Mouse (Mus musculus): ENCODE data around the gene Litaf. TPM values are rescaled to one million over a fixed set of nuclear protein-coding genes. Genes with fewer than 3 reads are reported as not detected.
A peak's percentile ranks its signal among the peaks of the same experiment; 100 is the strongest.

Litaf gene
- polyA plus RNA-seq, 1 experiment from 2014 or later, result 106 TPM

DNA sequence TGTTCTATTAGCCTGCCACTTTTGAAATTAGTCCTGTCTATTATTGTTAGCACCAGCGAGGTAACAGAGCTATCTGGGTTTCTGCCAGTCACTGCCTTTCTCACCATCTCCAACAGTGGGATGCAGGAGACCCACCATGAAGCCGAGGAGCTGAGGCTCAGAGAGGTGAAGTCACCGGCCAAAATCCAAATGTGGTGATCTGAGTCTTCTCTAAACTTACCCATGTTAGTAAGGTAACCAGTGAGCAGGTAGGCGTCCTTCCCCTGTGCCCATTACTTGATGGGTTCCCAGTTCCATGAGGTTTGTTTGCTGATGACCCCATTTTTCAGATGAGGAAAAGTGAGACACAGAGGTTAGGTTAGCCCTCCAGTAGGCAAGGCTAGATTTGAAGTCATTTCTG lies 1.6 kb downstream of the Litaf start:
- WGBS, result 90% methylated on average over 4 of the region's 4 CpGs

DNA sequence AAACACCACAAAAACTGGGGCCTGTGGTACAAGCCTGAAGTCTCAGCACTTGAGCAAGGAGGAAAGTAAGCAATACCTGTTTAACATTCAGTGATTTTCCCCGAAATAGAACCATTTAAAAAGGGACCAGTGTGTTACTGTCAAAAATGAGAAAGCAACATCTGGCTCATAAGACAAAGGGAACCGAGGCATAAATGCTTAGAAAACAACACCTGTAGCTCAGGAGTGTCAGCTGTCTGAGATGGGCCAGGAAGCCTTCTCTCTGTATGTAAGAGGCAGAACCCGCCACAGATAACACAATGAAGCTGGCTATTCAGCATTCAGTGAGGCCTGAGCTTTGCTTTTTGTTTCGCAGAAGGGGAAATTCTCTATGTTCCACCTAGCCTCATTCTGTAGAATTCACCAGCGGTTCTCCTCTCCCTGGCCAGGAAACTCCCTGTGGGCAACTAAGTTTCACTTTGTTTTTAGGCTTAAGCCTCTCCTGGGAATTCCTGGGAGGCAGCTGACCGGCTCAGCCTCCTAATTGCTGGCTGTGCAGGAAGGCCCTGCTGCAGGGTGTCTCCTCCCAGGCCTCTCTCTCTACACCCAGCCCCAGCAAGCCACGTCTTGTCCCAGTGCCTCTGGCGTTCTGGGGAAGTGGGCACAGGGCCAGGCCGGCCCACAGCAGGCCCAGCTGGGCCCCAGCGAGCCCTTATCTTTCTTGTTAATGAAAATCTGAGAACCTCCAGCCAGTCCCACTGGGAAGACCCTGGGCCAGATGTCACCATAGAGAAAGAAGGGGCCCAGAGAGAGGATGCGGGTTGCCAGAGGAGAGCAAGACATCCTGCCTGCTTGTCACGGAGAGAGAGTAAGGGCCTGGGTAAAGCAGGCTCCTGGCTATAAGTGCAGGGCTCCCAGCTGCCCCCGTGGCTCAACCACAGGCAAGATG lies 2.9 kb downstream of the Litaf start:
- peak overlapping the region; percentile 22; the same call in 1 of the 2 replicates for H3K4me3 ChIP-seq
- H3K9me3 ChIP-seq (replicated peaks), result no peaks in the 10 kb centered on the region
- H3K27me3 ChIP-seq (ENCODE audit: low read depth, poor library complexity, severe bottlenecking), result no peaks in the 10 kb centered on the region
- H3K4me1 ChIP-seq, result peaks cover 47% of the 10 kb centered on the region
- peak; percentile 45 for DNase-seq (ENCODE audit: low spot score)
- peak overlapping the region; percentile 78 for H3K27ac ChIP-seq (replicated peaks)
- WGBS, result 26% methylated on average over 13 of the region's 13 CpGs
- H3K36me3 ChIP-seq, result 0 out of 2 replicates have a peak, but pooled peaks cover 2% of the 10 kb centered on the region

More for the DNA sequence above, 1.6 kb downstream of the Litaf start:
- Histone ChIP-seq H3K27me3 (ENCODE audit: low read depth, poor library complexity, severe bottlenecking) (no peaks in the 10 kb centered on the region), H3K27ac (replicated peaks) (no peak overlapping the region), H3K4me1 (peaks cover 60% of the 10 kb centered on the region), H3K36me3 (peaks cover 11% of the 10 kb centered on the region; the same call in 1 of the 2 replicates), H3K4me3 (no peak overlapping the region), H3K9me3 (replicated peaks) (no peaks in the 10 kb centered on the region)
- no peak for DNase-seq (ENCODE audit: low spot score)

DNA sequence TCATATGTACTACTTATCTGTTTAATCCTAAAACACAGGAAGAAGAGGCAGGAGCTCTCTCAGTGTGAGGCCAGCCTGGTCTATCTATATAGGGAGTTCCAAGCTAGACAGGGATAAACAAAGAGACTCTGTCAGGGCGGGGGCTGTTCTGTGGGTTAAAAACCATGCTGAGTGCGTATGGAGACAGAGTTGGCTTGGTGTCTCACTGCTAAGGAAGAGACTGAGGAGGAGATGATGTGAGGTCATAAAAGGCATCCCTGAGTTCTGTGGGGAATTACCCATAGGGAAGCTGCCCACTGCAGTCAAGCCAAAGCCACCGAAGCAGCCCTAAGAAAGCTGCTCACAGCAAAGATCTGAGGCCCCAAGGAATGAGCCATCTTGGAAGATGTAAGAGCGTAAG lies 5.3 kb downstream of the Litaf start, which contains the start of gene Snn:
Gene Snn, plus strand, starts transcription at position 301 of the 400 bp plus-strand sequence.
- H3K27ac ChIP-seq (replicated peaks), result no peak within 1 kb of the TSS
- H3K9me3 ChIP-seq (replicated peaks), result no peaks in the 10 kb centered on the region
- 0 out of 2 replicates have a peak, but pooled peaks cover 2% of the 10 kb centered on the region for H3K36me3 ChIP-seq
- 90% methylated on average over 4 of the region's 4 CpGs for WGBS
- peaks cover 30% of the 10 kb centered on the region for H3K4me1 ChIP-seq
- H3K4me3 ChIP-seq, result no peak within 1 kb of the TSS
- no peak for DNase-seq (ENCODE audit: low spot score)
- H3K27me3 ChIP-seq (ENCODE audit: low read depth, poor library complexity, severe bottlenecking), result no peaks in the 10 kb centered on the region

DNA sequence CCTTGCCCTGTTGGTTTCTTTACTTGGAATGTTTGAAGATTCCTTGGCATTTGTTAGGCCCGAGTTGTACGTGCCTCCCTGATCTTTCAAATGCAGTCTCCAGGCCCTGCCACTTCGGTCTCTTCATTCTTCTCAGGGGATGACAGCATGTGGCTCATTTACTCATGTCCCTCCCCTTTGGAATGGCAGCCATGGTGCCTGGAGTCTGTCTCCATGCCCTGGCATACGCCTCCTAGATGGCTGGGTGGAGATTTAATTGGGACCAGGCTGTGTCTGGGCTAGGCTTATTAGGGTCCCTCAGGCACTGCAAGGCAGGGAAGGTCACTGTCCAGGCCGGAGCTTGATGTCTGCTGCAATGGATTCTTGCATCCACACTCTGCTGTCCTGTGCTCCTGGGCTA lies 10.0 kb downstream of the Litaf start:
- Histone ChIP-seq H3K27me3 (ENCODE audit: low read depth, poor library complexity, severe bottlenecking) (no peaks in the 10 kb centered on the region), H3K9me3 (replicated peaks) (no peaks in the 10 kb centered on the region), H3K4me3 (no peak overlapping the region), H3K27ac (replicated peaks) (no peak overlapping the region), H3K36me3 (no peaks in the 10 kb centered on the region), H3K4me1 (no peaks in the 10 kb centered on the region)
- no peak for DNase-seq (ENCODE audit: low spot score)
- WGBS, result 84% methylated on average over 5 of the region's 5 CpGs

DNA sequence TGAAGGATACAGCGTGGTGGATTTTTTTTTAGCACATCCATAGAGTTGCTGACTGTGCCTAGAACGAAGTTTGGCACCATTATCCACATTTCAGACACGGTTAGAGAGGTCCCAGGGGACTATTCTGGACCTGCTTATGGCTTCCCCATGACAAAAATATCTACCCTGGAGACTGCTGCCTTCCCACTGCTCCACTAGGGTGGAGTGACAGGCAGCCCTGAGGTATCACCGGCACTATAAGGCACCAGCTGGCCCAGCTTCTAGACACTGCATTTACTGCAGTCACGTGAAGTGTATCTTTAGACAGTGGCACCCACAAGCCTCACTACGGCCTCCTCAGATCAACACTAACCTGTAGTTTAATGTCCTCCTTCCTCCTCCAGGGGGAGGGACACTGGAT lies 11.1 kb downstream of the Litaf start:
- 89% methylated on average over 6 of the region's 6 CpGs for WGBS
- Histone ChIP-seq H3K27me3 (ENCODE audit: low read depth, poor library complexity, severe bottlenecking) (no peaks in the 10 kb centered on the region), H3K4me3 (no peak overlapping the region), H3K4me1 (no peaks in the 10 kb centered on the region), H3K9me3 (replicated peaks) (no peaks in the 10 kb centered on the region), H3K36me3 (no peaks in the 10 kb centered on the region), H3K27ac (replicated peaks) (no peak overlapping the region)
- DNase-seq (ENCODE audit: low spot score), result no peak

DNA sequence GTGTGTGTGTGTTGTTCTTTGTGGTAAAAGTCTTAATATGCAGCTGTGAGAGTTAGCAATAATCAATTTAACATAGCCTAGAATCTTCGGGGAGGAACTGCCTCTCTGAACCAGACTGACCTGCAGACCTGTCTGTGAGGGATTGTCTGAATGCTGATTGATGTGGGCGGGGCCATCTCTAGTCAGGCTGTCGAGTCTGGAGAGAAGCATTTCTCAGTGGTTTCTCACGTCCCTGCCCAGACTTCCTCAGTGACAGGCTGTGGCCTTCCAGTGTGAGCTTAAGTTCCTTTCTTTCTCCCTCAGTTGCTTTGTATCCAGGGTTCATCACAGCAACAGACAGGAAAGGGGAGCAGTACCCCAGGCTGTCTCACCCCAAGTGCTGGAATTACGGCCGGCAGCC lies 11.5 kb downstream of the Litaf start:
- H3K27ac ChIP-seq (replicated peaks), result no peak overlapping the region
- WGBS, result 66% methylated on average over 6 of the region's 6 CpGs
- H3K4me3 ChIP-seq, result no peak overlapping the region
- DNase-seq (ENCODE audit: low spot score), result no peak
- no peaks in the 10 kb centered on the region for H3K36me3 ChIP-seq
- H3K9me3 ChIP-seq (replicated peaks), result no peaks in the 10 kb centered on the region
- no peaks in the 10 kb centered on the region for H3K27me3 ChIP-seq (ENCODE audit: low read depth, poor library complexity, severe bottlenecking)
- H3K4me1 ChIP-seq, result no peaks in the 10 kb centered on the region

DNA sequence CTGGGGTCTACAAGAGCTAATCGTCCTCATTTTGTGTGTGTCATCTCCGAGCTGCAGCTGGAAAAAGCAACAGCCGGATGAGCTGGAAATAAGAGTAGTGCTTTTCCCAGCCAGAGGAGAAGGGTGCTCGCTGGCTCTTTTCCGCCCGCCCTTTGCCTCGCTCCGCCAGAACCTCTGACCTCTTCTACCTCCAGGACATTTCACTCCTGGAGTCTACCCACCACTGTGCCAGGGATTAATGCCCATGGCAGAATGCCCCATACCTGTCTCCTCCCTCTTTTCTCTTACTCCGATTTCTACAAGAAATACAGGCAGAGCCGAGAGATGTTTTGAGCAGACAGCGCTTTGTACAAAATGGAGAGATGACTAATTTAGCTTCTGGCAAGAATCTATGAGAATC lies 14.8 kb downstream of the Litaf start:
- Histone ChIP-seq H3K4me1 (no peaks in the 10 kb centered on the region), H3K27me3 (ENCODE audit: low read depth, poor library complexity, severe bottlenecking) (no peaks in the 10 kb centered on the region), H3K4me3 (no peak overlapping the region), H3K36me3 (no peaks in the 10 kb centered on the region), H3K27ac (replicated peaks) (no peak overlapping the region), H3K9me3 (replicated peaks) (no peaks in the 10 kb centered on the region)
- WGBS, result 93% methylated on average over 11 of the region's 11 CpGs
- no peak for DNase-seq (ENCODE audit: low spot score)

DNA sequence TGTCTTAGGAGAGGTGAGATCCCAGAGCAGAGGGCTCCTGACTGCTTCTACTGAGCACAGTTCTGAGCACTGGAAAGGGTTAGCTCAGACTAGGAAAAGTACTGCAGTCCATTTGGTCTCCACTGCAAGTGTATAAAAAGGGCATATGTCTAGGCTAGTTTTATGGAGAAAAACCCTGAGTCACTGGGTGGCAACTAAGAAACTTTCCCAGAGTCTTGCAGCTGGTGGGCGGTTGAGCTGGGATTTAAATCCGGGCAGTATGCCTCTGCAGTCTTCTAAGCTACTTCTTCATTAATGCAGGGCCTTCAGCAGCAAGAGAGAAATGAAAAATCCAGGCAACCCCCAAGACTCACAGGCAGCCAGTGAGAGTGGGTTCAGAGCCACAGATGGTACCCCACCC lies 15.7 kb downstream of the Litaf start:
- Histone ChIP-seq H3K27me3 (ENCODE audit: low read depth, poor library complexity, severe bottlenecking) (no peaks in the 10 kb centered on the region), H3K36me3 (no peaks in the 10 kb centered on the region), H3K4me3 (no peak overlapping the region), H3K4me1 (peaks cover under 1% of the 10 kb centered on the region; the same call in 1 of the 2 replicates), H3K27ac (replicated peaks) (no peak overlapping the region), H3K9me3 (replicated peaks) (no peaks in the 10 kb centered on the region)
- WGBS, result 83% methylated on average over 2 of the region's 2 CpGs
- DNase-seq (ENCODE audit: low spot score), result no peak

DNA sequence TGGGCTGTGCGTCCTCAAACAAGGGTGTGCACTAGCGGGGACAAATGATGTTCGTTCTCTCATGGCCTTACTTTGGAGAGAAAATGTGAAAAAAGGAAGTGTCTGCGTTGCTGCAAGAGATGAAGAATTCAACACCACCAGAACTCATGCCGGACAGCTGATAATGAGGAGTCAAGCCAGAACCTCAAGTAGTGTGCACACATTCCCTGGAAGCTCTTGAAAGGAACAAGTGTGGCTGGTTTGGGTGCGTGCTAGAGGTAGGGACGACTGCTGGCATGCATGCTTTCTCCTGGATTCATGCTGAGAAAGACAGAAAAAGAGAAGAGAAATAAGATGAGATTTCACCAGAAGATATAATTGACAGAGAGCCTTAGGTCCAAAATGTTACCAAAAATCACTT lies 18.8 kb downstream of the Litaf start:
- H3K27ac ChIP-seq (replicated peaks), result no peak overlapping the region
- 89% methylated on average over 7 of the region's 7 CpGs for WGBS

DNA sequence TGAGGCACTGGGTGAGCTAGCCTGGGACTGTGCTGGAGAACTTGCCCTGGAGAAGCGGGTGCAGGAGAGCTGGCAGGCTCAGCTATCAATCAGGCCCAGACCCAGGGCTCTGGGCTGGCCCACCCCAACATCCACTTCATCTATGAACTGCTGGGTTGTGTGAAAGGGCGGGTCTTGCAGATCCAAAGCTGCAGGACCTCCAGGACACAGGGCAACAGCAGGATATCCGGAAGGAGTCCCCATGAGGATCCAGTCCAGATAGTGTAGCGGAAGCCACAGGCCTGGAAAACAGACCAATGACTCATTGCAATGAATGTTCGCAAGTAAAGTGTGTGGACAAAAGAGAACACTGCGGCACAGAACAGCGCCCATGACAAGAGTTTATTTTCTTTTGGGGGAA lies 19.5 kb downstream of the Litaf start:
- H3K4me1 ChIP-seq, result peaks cover 2% of the 10 kb centered on the region; the same call in 1 of the 2 replicates
- no peak overlapping the region for H3K27ac ChIP-seq (replicated peaks)
- no peaks in the 10 kb centered on the region for H3K36me3 ChIP-seq
- H3K27me3 ChIP-seq (ENCODE audit: low read depth, poor library complexity, severe bottlenecking), result no peaks in the 10 kb centered on the region
- no peaks in the 10 kb centered on the region for H3K9me3 ChIP-seq (replicated peaks)
- 85% methylated on average over 7 of the region's 7 CpGs for WGBS
- DNase-seq (ENCODE audit: low spot score), result no peak
- no peak overlapping the region for H3K4me3 ChIP-seq

More for the DNA sequence above, 18.8 kb downstream of the Litaf start:
- H3K27me3 ChIP-seq (ENCODE audit: low read depth, poor library complexity, severe bottlenecking), result no peaks in the 10 kb centered on the region
- DNase-seq (ENCODE audit: low spot score), result no peak
- H3K4me1 ChIP-seq, result peaks cover 2% of the 10 kb centered on the region; the same call in 1 of the 2 replicates
- no peaks in the 10 kb centered on the region for H3K36me3 ChIP-seq
- no peak overlapping the region for H3K4me3 ChIP-seq
- no peaks in the 10 kb centered on the region for H3K9me3 ChIP-seq (replicated peaks)

DNA sequence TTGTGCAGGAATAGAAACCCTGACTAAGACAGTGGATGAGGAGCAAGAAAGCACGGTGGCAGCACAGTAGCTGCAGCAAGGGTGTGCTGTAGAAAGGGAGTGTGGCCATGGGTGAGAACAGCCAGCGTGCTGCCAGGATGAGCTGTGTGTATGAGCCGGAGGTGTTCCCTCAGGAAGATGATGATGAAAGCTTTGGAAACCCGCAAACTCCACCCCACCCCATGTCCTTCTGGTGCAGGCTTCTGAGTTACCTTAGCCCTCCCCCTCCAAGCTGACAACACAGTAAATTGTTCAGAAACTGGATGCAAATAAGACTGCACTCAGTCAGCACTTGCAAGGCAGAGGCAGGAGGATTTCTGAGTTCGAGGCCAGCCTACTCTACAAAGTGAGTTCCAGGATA lies 22.7 kb downstream of the Litaf start:
- DNase-seq (ENCODE audit: low spot score), result no peak
- Histone ChIP-seq H3K36me3 (no peaks in the 10 kb centered on the region), H3K4me3 (no peak overlapping the region), H3K27me3 (ENCODE audit: low read depth, poor library complexity, severe bottlenecking) (no peaks in the 10 kb centered on the region), H3K9me3 (replicated peaks) (no peaks in the 10 kb centered on the region), H3K4me1 (peaks cover 2% of the 10 kb centered on the region; the same call in 1 of the 2 replicates), H3K27ac (replicated peaks) (no peak overlapping the region)
- 86% methylated on average over 5 of the region's 5 CpGs for whole genome bisulfite sequencing

DNA sequence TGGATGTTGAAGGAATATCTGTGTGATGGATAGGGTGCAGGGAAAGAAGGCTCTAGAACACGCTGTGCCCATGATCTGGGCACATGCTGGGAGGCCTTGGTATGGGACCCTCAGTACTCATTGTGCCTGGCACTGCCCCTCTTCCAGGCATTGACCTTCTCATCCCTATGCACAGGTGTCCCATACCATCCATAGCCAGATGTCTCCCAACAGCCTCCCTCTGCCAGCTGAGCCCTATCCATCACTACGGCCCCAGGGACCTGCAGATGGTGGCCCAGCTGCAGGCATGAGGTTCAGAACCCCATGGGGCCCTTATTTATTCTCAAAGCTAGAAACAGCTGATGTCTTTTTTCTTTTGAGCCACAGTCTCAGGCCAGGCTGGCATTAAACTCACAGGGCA lies 25.4 kb downstream of the Litaf start:
- H3K36me3 ChIP-seq, result no peaks in the 10 kb centered on the region
- no peak for DNase-seq (ENCODE audit: low spot score)
- H3K4me1 ChIP-seq, result peaks cover 10% of the 10 kb centered on the region
- no peaks in the 10 kb centered on the region for H3K9me3 ChIP-seq (replicated peaks)
- no peak overlapping the region for H3K27ac ChIP-seq (replicated peaks)
- WGBS, result 73% methylated on average over 2 of the region's 2 CpGs
- H3K27me3 ChIP-seq (ENCODE audit: low read depth, poor library complexity, severe bottlenecking), result peaks cover 9% of the 10 kb centered on the region; the same call in 1 of the 2 replicates
- no peak overlapping the region for H3K4me3 ChIP-seq

DNA sequence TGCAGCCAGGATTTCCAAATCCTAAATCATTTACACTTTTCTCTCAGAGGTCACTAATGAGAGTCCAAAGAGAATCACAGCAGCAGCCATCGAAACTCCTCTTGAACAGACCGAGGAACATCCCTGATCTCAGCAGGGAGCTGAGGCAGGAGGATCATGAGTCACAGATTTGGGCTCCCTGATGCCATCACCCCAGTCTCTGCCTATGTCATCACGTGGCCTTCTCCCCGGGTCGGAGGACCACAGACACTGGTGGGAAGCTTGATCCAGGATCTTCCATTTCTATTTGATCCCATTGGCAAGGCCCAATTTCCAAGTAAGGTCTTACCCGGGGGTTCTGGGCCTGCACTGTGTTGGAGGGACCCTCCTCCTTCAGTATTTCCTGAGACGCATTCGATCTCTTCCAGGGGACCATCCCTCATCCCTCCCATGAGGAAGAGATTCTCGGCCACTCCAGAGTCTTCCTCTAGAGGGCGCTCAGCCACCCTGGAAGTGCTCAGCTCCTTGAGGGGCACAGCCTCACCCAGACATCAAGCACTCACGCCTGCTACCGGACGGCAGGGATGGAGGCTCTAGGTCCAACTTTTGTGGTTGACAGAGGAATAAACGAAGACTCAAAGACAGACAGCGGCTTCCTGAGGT lies 30.0 kb downstream of the Litaf start:
- no peaks in the 10 kb centered on the region for H3K9me3 ChIP-seq (replicated peaks)
- peak; percentile 85 for DNase-seq (ENCODE audit: low spot score)
- peak overlapping the region; percentile 38; the same call in 1 of the 2 replicates for H3K27ac ChIP-seq (replicated peaks)
- H3K4me3 ChIP-seq, result peak overlapping the region; percentile 2; the same call in 1 of the 2 replicates
- 28% methylated on average over 15 of the region's 15 CpGs for WGBS
- peaks cover 9% of the 10 kb centered on the region; the same call in 1 of the 2 replicates for H3K27me3 ChIP-seq (ENCODE audit: low read depth, poor library complexity, severe bottlenecking)
- H3K4me1 ChIP-seq, result peaks cover 8% of the 10 kb centered on the region
- H3K36me3 ChIP-seq, result no peaks in the 10 kb centered on the region

All from midbrain, embryonic 10.5 days (tissue).